21 mouse cellular contexts compared by ENCODE assay signal in genomic region chr1:171748127-171748969, GRCm38 (mm10). TPM values are rescaled to one million over a fixed set of nuclear protein-coding genes. Genes with fewer than 3 reads are reported as not detected.
DNase-seq lines count a peak whose midpoint lies in the region; TF ChIP-seq lines count a peak whose summit lies in the region.
"Had no signal": no experiment of that assay in that cellular context is flagged by ENCODE, and none has a peak within 500 bp of the region (broad histone marks: within the 10 kb centered on the region; RNA-seq: fewer than 3 reads in every experiment).

No protein-coding gene starts in this region.

- no peak overlapping the region for H3K27ac ChIP-seq in CH12.LX (ENCODE audit: insufficient read depth, low read depth)
- H3K27ac ChIP-seq: embryonic facial prominence, embryonic 10.5 days; embryonic facial prominence, embryonic 12.5 days; forebrain, embryonic 13.5 days; forebrain, embryonic 15.5 days had no signal

- dilution Hi-C loops in CH12.LX (cut with MboI; ENCODE audit: extremely low pct_ligation_motif_present, extremely low pct_unique_long_range_greater_than_20kb, low sequenced_read_pairs): no loop called here

- no peak for TF ChIP-seq POLR2A in CH12.LX (IDR thresholded peaks at IDR 0.05; ENCODE audit: low read depth, low read length)

- peak; percentile 22 to 36 for DNase-seq in spleen, postnatal 36 days (ENCODE audit: low spot score in 2 of 2)
- DNase-seq in spleen, postnatal 14 days (ENCODE audit: low spot score in 2 of 2): no peak
- peak; percentile 67 for DNase-seq in CH12.LX (ENCODE audit: extremely low read depth)
- peak; percentile 69 for DNase-seq in MEL-GATA-1-ER (ENCODE audit: extremely low read depth, low read depth)
- peak; percentile 59 for DNase-seq in splenic B cell, adult 2 months (ENCODE audit: low read depth, low spot score)
- DNase-seq in adrenal gland, postnatal 10 days: no peak
- no peak for DNase-seq in gastrocnemius, postnatal 14 days
- DNase-seq in thymus, postnatal 14 days: no peak
- DNase-seq: adrenal gland, adult 2 months; adrenal gland, postnatal 14 days; adrenal gland, postnatal 36 days; cerebellum, adult 11 months; cerebellum, adult 18-20 months; cerebellum, adult 8-10 months; cerebellum, adult 9-11 months; cerebellum, postnatal 14 days; forebrain, postnatal 0 days had no signal

- H3K4me3 ChIP-seq in CH12.LX (replicated peaks in 1 of 3; ENCODE audit: low read depth in 2 of 3, low read length in 2 of 3, poor library complexity in 1 of 3): no peak overlapping the region
- H3K4me3 ChIP-seq: embryonic facial prominence, embryonic 10.5 days; embryonic facial prominence, embryonic 12.5 days; forebrain, embryonic 13.5 days; forebrain, embryonic 15.5 days had no signal

- in situ Hi-C loops in CH12.LX (cut with MboI; ENCODE audit: low pct_ligation_motif_present, low pct_unique_long_range_greater_than_20kb, low sequenced_read_pairs): no loop called here

- H3K36me3 ChIP-seq in CH12.LX (replicated peaks in 1 of 2; ENCODE audit: control insufficient read depth in 1 of 2, insufficient read depth in 1 of 2, low read length in 1 of 2): no peaks in the 10 kb centered on the region
- no peaks in the 10 kb centered on the region for H3K36me3 ChIP-seq in splenic B cell, adult 2 months (ENCODE audit: control insufficient read depth, insufficient read depth, low read length, poor library complexity, severe bottlenecking)
- H3K36me3 ChIP-seq: embryonic facial prominence, embryonic 10.5 days; embryonic facial prominence, embryonic 12.5 days; forebrain, embryonic 15.5 days had no signal

- no peaks in the 10 kb centered on the region for H3K79me2 ChIP-seq in CH12.LX (replicated peaks; ENCODE audit: control insufficient read depth, extremely low read depth, insufficient read depth, poor library complexity, severe bottlenecking)

- no peaks in the 10 kb centered on the region for H3K27me3 ChIP-seq in CH12.LX (replicated peaks)
- H3K27me3 ChIP-seq in splenic B cell, adult 2 months (ENCODE audit: control insufficient read depth, insufficient read depth, low read length, poor library complexity, severe bottlenecking): no peaks in the 10 kb centered on the region
- H3K27me3 ChIP-seq: embryonic facial prominence, embryonic 12.5 days; forebrain, embryonic 13.5 days; forebrain, embryonic 15.5 days had no signal

- peak; percentile 52; the same call in 1 of the 2 replicates for TF ChIP-seq EP300 in CH12.LX (IDR thresholded peaks at IDR 0.05; ENCODE audit: low read length)

- TF ChIP-seq CTCF in CH12.LX (conservative IDR thresholded peaks at IDR 0.05 in 1 of 2, IDR thresholded peaks at IDR 0.05 in 1 of 2; ENCODE audit: low read depth in 2 of 2, low read length in 2 of 2): no peak

- peaks cover 3% of the 10 kb centered on the region for H3K9me3 ChIP-seq in CH12.LX (replicated peaks; ENCODE audit: low read length)
- H3K9me3 ChIP-seq: embryonic facial prominence, embryonic 10.5 days; embryonic facial prominence, embryonic 12.5 days; forebrain, embryonic 13.5 days; forebrain, embryonic 15.5 days had no signal

- intact Hi-C loops in gastrocnemius, postnatal 14 days (cut with DNase I; ENCODE audit: low total_unique reads): no loop called here

- no peak for TF ChIP-seq RAD21 in CH12.LX (IDR thresholded peaks at IDR 0.05; ENCODE audit: low read depth, low read length)

- peaks cover 10 to 33% of the 10 kb centered on the region in 2 experiments; a peak in 3 of 4 replicates for H3K4me1 ChIP-seq in CH12.LX (ENCODE audit: control insufficient read depth in 1 of 2, insufficient read depth in 2 of 2)
- H3K4me1 ChIP-seq: embryonic facial prominence, embryonic 10.5 days; embryonic facial prominence, embryonic 12.5 days; forebrain, embryonic 13.5 days; forebrain, embryonic 15.5 days had no signal

- H3K9ac ChIP-seq in CH12.LX (ENCODE audit: insufficient read depth, low read depth): no peak overlapping the region
- H3K9ac ChIP-seq: embryonic facial prominence, embryonic 12.5 days; forebrain, embryonic 13.5 days; forebrain, embryonic 15.5 days; forebrain, postnatal 0 days had no signal

- 0 out of 2 replicates have a peak overlapping the region, but pooled peaks have one; percentile 24 for H3K4me2 ChIP-seq in CH12.LX (ENCODE audit: insufficient read depth, low read depth, poor library complexity, severe bottlenecking)
- H3K4me2 ChIP-seq: embryonic facial prominence, embryonic 12.5 days; forebrain, embryonic 13.5 days; forebrain, embryonic 15.5 days had no signal

TF ChIP-seq in CH12.LX, 34 proteins besides CTCF, POLR2A, EP300 and RAD21:
- TF ChIP-seq MAZ (IDR thresholded peaks at IDR 0.05; ENCODE audit: low read depth, low read length) (peak; percentile 65), ZNF384 (IDR thresholded peaks at IDR 0.05; ENCODE audit: low read depth, low read length) (peak; percentile 81), ELF1 (IDR thresholded peaks at IDR 0.05; ENCODE audit: low read depth, low read length) (0 out of 2 replicates have a peak, but pooled peaks have one; percentile 26), GABPA (IDR thresholded peaks at IDR 0.05; ENCODE audit: insufficient replicate concordance, low read depth, low read length) (no peak)

RNA-seq across cellular contexts. Expression of gene Slamf1, which starts 18.6 kb away (rescaled TPM):
- total RNA-seq in CH12.LX (2012; rRNA removed) (0.34 and 0.38 TPM in 2 replicates), CH12.LX (2014; rRNA removed) (0.72 and 0.81 TPM in 2 replicates)
- polyA plus RNA-seq in CH12.LX (2012; ENCODE audit: insufficient read length, low read depth): 0.78 and 0.80 TPM in 2 replicates
- total RNA-seq in adrenal gland, postnatal 10 days (2021): under 1 TPM; 0.45 to 0.54 TPM
- not detected for total RNA-seq in gastrocnemius, postnatal 14 days (2021)
- total RNA-seq: adrenal gland, adult 2 months had no signal

Comparison
In these comparisons a context has a peak if more than half of its experiments do, and no peak if none do; other contexts are left out.
1. DNase-seq: peak in spleen, postnatal 36 days (2 of 2), CH12.LX (single experiment), MEL-GATA-1-ER (single experiment) and splenic B cell, adult 2 months (single experiment); none in spleen, postnatal 14 days (0 of 2), adrenal gland, postnatal 10 days (single experiment), gastrocnemius, postnatal 14 days (single experiment) and thymus, postnatal 14 days (single experiment).